Mouse (Mus musculus): ENCODE measurements around the gene Dnase1l3. TPM values are rescaled to one million over a fixed set of nuclear protein-coding genes. Genes with fewer than 3 reads are reported as not detected.

The Dnase1l3 gene
- not detected for total RNA-seq (2021)

DNA sequence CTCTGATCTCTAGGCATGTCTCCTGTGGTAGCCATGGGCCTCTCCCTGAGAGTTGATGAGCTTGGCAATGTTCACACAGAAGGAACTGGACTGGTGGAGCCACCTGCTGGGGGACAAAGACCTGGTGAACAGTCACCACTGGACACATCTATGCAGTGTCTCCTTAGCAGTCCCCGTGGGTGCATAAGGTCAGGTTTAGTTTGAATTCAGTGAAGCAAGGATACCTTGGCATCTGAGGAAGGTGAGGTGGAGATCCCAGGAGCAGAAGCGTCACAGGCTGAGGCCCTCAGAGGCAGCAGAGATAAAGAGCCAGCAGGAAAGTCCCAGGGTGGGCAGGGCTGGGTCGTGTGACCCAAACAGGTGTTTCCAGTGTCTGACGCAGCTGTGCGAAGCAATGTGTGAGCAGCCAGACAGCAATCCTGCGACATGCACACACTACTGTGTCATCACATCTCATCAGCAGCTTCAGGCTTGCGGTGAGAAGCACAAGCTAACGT, at the start of gene Dnase1l3:
Dnase1l3 (minus strand) TSS at position 303 of the 497 bp plus-strand sequence.
- intact Hi-C loops (cut with DNase I) = loop anchor here (2.0 kb wide), 2 partner anchors 30 to 178 kb away; partner anchors contain the start of gene Flnb
- no peak for DNase-seq (ENCODE audit: low spot score in 2 of 2)

DNA sequence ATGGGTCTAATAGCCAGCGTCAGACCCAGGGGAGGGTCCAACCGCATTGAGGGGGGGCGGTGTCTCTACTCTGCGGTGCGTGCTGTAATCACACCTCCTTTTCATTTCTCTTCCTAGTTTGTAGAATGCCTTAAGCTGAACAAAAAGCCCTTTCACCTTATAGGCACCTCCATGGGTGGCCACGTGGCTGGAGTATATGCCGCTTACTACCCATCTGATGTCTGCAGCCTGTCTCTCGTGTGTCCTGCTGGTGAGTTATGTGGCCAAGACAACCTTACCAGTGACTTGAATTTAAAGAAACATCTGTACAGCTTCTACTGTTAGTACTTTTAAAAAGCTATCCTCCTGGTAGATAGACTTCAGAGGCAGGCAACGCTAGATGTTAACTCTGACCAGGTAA, 48.2 kb upstream of the Dnase1l3 start:
- DNase-seq (ENCODE audit: low spot score in 2 of 2) = no peak
- intact Hi-C loops (cut with DNase I) = loop anchor here (5.0 kb wide), 1 partner anchor 40 kb away; the partner anchor contains the start of gene Abhd6

DNA sequence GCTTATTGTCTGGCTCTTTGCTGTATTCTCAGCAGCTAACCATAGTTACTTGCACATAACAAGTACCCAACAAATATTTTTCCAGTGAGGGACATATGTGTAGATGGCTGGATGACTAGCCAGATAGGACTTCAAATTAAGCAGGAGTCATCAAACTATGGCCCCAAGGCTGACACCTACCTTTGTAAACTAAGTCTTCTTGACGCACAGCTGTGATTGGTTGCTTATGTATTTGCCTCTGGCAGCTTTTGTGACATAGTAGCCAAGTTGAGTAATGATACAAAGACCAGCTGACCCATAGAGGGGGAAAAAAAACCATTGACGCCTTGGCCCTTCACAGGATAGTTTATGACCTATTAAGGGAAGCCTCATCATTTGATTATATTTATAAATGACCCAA, 47.7 kb upstream of the Dnase1l3 start:
- DNase-seq (ENCODE audit: low spot score in 2 of 2) = no peak
- intact Hi-C loops (cut with DNase I) = loop anchor here (5.0 kb wide), 1 partner anchor 40 kb away; the partner anchor contains the start of gene Abhd6

DNA sequence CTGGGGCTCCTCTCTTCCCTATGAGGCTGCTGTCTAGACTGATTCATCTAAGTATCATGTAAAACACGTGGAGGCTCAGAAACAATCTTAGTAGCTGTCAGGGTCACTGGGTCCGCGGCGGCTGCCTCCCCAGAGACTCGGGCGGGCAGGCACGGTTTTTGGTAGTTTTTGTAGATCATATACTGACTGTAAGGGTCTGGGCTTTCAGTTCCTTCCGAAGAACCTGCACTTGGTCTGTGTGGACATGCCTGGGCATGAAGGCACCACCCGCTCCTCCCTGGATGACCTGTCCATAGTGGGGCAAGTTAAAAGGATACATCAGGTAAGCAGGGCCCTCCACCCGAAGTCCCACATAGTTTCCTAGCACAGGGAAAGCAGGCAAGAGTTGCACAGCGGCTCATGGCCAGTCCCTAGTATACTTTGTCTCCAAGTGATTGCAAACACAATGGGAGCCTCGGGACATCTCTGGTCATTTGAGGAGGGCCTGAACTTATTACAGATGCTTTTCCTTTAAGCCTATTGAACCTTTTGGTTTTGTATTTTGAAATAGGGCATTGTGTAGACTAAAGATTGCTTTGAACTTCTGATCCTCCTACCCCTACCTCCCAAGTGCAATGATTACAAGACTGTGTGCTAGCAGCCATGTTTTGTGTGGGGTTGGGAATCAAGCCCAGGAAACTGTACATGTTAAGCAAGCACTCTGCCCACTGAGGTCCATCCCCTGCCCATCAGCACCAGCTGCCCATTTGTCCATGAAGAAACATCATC, 46.7 kb upstream of the Dnase1l3 start:
- intact Hi-C loops (cut with DNase I) = loop anchor here (5.0 kb wide), 1 partner anchor 39 kb away; the partner anchor contains the start of gene Abhd6
- no peak for DNase-seq (ENCODE audit: low spot score in 2 of 2)

DNA sequence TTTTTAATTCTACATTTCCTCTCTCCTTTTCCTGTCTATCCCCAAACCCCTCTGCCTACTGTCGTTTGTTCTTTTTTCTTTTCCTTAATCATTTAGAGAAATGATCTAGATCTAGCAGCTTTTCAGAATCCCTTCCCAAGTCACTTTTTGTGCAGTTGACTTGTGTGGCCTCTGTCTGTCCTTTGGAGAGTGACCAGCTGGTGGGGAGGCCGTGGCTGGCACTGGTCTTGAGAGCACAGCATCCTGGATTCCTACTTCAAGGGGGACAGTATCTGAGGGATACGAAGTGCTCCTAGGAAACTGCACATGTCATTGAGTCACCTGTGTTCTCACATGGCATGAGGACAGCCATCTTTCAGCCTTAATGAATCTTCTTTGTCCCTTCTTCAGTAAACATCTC, 45.8 kb upstream of the Dnase1l3 start:
- intact Hi-C loops (cut with DNase I) = loop anchor here (5.0 kb wide), 1 partner anchor 38 kb away; the partner anchor contains the start of gene Abhd6
- DNase-seq (ENCODE audit: low spot score in 2 of 2) = no peak

DNA sequence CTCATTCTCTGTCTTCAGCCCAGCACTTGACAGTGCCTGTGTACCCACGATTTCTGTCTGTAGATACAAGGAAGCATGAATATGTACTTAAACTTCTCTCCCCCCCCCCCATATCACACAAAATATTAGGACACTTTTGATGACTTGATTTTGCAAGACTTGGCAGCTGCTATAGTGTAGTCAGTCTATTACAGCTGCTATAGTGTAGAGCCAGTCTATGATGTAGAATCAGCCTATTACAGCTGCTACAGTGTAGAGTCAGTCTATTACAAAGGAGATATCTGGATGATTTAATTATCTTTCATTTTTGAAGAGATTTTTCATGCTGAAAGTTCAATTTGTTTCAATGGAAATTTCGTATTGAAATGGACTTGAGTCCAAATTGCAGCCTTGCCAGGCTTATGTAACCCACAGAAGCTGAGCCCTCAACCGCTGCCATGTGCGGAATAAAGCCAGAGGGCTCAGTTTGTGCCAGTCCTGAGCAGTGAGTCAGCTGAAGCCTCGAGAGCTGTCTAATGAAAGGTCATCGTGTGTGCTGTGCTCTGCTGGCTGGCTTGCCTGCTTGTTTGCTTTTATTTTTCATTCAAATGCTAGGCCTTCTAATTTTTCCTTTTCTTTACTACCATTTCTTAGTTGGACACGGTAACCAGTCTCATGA, 44.5 kb upstream of the Dnase1l3 start:
- peak; percentile 54 to 60 for DNase-seq (ENCODE audit: low spot score in 2 of 2)
- intact Hi-C loops (cut with DNase I) = no loop called here

- no peak for DNase-seq (ENCODE audit: low spot score in 2 of 2)
- intact Hi-C loops (cut with DNase I) = no loop called here
Measured at GRCm38 (mm10) chr14:8038150-8038549, 43.8 kb upstream of the Dnase1l3 start.

DNA sequence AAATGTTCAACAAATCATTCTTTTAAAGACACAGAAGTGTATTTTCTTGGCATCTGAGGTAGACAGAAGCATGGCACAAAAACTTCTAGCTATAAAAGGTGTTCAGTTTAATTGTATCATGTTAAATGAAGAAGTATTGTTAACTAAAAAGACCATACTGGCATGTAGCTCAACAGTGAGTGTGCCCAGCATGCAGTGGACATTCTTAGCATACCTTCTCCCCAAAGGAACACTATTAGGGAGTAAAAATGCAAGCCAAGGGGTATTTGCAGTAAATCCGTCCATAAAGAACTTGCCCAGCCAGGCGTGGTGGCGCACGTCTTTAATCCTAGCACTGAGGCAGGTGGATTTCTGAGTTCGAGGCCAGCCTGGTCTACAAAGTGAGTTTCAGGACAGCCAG, 42.0 kb upstream of the Dnase1l3 start:
- DNase-seq (ENCODE audit: low spot score in 2 of 2) = no peak
- intact Hi-C loops (cut with DNase I) = no loop called here

- no peak for DNase-seq (ENCODE audit: low spot score in 2 of 2)
- intact Hi-C loops (cut with DNase I) = no loop called here
Measured at GRCm38 (mm10) chr14:8035951-8036350, 41.6 kb upstream of the Dnase1l3 start.

DNA sequence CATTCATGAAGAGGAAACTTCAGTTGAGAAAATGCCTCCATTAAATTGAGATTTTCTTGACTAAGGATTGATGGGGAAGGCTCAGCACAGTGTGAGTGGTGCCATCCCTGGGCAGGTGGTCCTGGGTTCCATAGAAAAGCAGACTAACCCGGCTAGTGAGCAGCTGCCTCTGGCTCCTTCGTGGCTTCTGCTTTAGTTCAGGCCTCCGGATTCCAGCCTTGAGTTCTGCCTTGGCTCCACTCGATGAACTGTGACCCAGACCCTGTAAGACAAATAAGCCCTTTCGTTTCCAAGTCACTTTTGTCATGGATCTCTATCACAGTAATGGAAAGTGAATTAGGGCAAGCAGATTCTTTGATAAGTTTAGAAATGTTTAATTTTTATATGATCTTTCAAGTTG, 40.2 kb upstream of the Dnase1l3 start:
- DNase-seq (ENCODE audit: low spot score in 2 of 2) = no peak
- intact Hi-C loops (cut with DNase I) = loop anchor here (5.0 kb wide), 1 partner anchor 37 kb away; no protein-coding TSS in a partner anchor

DNA sequence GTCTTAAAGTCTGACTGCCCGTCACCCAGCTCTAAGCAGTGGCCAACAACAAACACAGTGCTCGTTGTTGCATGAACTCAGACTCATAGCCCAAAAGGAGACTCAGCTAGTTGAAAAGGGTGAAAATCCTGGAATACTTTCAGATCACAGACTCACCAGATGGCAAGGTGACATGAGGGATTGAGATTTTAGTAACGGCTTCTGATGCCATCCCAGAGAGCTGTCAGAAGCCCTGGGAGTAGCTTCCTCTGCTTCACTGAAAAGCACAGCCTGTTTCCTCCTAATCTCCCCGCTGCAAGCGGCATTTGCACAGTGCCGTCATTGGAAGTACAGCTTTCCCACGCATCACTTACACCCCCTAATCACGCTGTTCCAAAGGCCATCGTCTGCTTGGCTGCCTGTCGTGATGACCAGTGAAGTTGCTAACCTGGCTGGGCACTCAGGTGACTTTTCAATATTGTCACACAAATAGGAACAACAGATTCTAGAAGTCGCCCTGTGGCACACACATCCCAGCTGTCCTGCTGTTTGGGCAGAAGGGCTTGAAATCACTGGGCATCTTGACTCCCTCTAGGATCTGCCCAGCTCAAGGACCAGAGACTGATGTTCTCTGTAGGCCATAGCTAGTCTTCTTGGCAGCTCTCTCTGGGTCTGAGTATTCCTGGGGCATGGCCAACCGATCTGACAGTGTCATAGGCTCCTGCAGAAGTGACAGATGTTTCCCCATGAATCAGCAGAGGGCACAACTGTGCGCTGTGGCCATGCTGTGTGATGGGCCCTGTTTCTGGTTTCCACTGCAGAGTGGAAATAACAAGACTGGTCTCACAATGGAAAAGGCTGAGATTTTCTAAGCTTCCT, 37.9 kb upstream of the Dnase1l3 start:
- intact Hi-C loops (cut with DNase I) = loop anchor here (5.0 kb wide), 1 partner anchor 35 kb away; no protein-coding TSS in a partner anchor
- peak; percentile 41 to 53 for DNase-seq (ENCODE audit: low spot score in 2 of 2)

DNA sequence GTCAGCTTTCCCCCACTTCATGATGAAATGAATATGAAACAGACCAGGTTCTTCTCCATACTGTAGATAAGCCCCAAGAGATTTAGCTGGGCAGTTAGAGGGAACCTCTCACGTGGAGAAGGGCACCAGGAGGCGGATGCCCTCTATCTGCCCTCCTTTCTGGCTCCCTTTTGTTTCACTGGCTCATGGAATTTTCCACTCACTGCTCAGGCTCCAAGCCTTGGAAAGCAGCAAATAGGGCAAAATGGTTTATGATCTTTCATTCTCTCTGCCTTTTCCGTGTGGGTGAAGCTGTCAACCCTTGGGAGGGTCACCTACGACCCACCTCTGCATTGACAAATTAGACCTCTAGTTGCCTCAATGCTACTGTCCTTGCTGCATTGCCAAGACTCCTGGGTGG, 36.2 kb upstream of the Dnase1l3 start:
- intact Hi-C loops (cut with DNase I) = loop anchor here (5.0 kb wide), 1 partner anchor 33 kb away; no protein-coding TSS in a partner anchor

DNA sequence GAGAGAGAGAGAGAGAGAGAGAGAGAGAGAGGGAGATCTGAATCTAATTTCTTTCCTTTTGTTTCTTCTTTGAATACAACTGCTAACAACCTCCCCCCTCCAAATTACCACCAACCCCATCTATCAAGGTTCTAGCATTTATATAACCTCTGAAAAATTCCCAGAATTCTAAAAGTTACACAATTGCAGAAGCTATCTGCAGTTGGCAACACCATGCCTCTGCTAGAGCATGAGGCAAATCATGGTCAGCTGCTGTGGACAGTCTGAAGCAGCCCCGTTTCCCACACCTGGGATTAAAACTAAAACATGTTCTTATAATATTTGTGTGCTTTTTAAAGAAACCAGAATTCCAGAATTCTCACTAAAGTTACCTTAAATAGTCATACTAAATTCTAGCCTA, 35.4 kb upstream of the Dnase1l3 start:
- intact Hi-C loops (cut with DNase I) = loop anchor here (5.0 kb wide), 1 partner anchor 32 kb away; no protein-coding TSS in a partner anchor
- DNase-seq (ENCODE audit: low spot score in 2 of 2) = no peak

More for the DNA sequence above, 36.2 kb upstream of the Dnase1l3 start:
- DNase-seq (ENCODE audit: low spot score in 2 of 2) = no peak

GRCm38 (mm10) chr14:8028086-8028485, 33.7 kb upstream of the Dnase1l3 start:
- intact Hi-C loops (cut with DNase I) = no loop called here
- no peak for DNase-seq (ENCODE audit: low spot score in 2 of 2)

GRCm38 (mm10) chr14:8026769-8027531, 32.6 kb upstream of the Dnase1l3 start:
- no peak for DNase-seq (ENCODE audit: low spot score in 2 of 2)
- intact Hi-C loops (cut with DNase I) = no loop called here

DNA sequence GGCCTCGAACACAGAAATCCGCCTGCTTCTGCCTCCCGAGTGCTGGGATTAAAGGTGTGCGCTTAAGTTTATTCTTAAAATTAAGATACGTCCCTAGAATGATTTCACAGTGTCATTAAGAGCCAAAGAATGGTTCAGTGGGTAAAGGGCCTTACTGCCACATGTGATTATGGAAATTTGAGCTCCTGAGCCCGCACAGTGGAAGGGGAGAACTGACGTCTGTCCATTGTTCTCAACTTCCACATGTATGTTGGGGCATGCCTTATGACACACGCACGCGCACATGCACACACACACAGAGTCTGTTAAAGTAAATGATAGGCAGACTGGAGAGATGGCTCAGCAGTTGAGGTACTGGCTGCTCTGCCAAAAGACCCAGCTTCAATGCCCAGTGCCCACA, 30.6 kb upstream of the Dnase1l3 start:
- intact Hi-C loops (cut with DNase I) = no loop called here
- DNase-seq (ENCODE audit: low spot score in 2 of 2) = no peak

GRCm38 (mm10) chr14:8024469-8024868, 30.1 kb upstream of the Dnase1l3 start:
- no peak for DNase-seq (ENCODE audit: low spot score in 2 of 2)
- intact Hi-C loops (cut with DNase I) = no loop called here

GRCm38 (mm10) chr14:8020546-8020945, 26.2 kb upstream of the Dnase1l3 start:
- no peak for DNase-seq (ENCODE audit: low spot score in 2 of 2)
- intact Hi-C loops (cut with DNase I) = no loop called here

- intact Hi-C loops (cut with DNase I) = no loop called here
- DNase-seq (ENCODE audit: low spot score in 2 of 2) = no peak
Measured at GRCm38 (mm10) chr14:8020011-8020410, 25.6 kb upstream of the Dnase1l3 start.
